Mouse (Mus musculus) MEL (cell line): ENCODE measurements at regions not wholly inside any gene's neighbourhood (a gene's known extent, or its start where the extent isn't known, plus 50 kb on each side); places are given as distances from the start of the nearest gene placed in this dataset.

Experiments
- DNase-seq: peaks from one replicate; pipeline ENCODE4 v3.0.0; 2011; ENCODE audit warnings: low read depth, low spot score
- H3K27ac ChIP-seq: 2 replicates; pipeline ENCODE4 v1.5.1; 2012; ENCODE audit warnings: low read depth, mild to moderate bottlenecking, control low read depth, low read length, moderate library complexity; ENCODE audit not compliant: control insufficient read depth
- H3K27me3 ChIP-seq, 2 experiments: fragments of 150-350 bp in 1 of 2; sonication (generic) in 1 of 2; 2 replicates each; pipeline ENCODE4 v1.6.1; 2012; ENCODE audit warnings: low read length in 2 of 2, mild to moderate bottlenecking in 2 of 2, improper control_type of control experiment in 1 of 2, moderate library complexity in 1 of 2; ENCODE audit not compliant: insufficient read depth in 2 of 2, control insufficient read depth in 1 of 2
- H3K36me3 ChIP-seq, 2 experiments: 2 replicates each; pipeline ENCODE4 v1.6.1; 2012 to 2014; ENCODE audit warnings: low read length in 2 of 2, improper control_type of control experiment in 1 of 2, inconsistent platforms in 1 of 2, mild to moderate bottlenecking in 1 of 2; ENCODE audit not compliant: insufficient read depth in 2 of 2, control insufficient read depth in 1 of 2
- H3K4me1 ChIP-seq, 2 experiments: fragments of 150-350 bp in 1 of 2; sonication (generic) in 1 of 2; 2 replicates each; pipeline ENCODE4 v1.6.1; 2012; ENCODE audit warnings: low read length in 2 of 2, improper control_type of control experiment in 1 of 2, mild to moderate bottlenecking in 1 of 2; ENCODE audit not compliant: insufficient read depth in 2 of 2, control insufficient read depth in 1 of 2
- H3K4me3 ChIP-seq, 2 experiments: fragments of 150-350 bp in 1 of 2; sonication (generic) in 1 of 2; 2 replicates each; pipeline ENCODE4 v1.5.1; 2012; ENCODE audit warnings: low read depth in 2 of 2, low read length in 2 of 2, mild to moderate bottlenecking in 2 of 2, moderate library complexity in 2 of 2, control low read depth in 1 of 2, improper control_type of control experiment in 1 of 2; ENCODE audit not compliant: control insufficient read depth in 1 of 2, insufficient read depth in 1 of 2
- H3K79me2 ChIP-seq: 2 replicates; pipeline ENCODE4 v1.6.1; 2012; ENCODE audit warnings: mild to moderate bottlenecking, low read length, moderate library complexity; ENCODE audit not compliant: control insufficient read depth, poor library complexity, insufficient read depth
- H3K9ac ChIP-seq: 2 replicates; pipeline ENCODE4 v1.6.1; 2012; ENCODE audit warnings: low read depth, mild to moderate bottlenecking, control low read depth, low read length, moderate library complexity; ENCODE audit not compliant: control insufficient read depth, poor library complexity, severe bottlenecking
- H3K9me3 ChIP-seq: fragments of 150-350 bp; sonication (generic); replicated peaks from 2 replicates; pipeline ENCODE4 v1.6.1; 2012; ENCODE audit warnings: mild to moderate bottlenecking, low read length, improper control_type of control experiment, moderate library complexity; ENCODE audit not compliant: insufficient read depth
- BHLHE40 ChIP-seq: IDR thresholded peaks from 2 replicates; pipeline ENCODE4 v1.6.1; 2012; ENCODE audit warnings: low read depth, mild to moderate bottlenecking, inconsistent platforms, low read length, improper control_type of control experiment, borderline replicate concordance
- CHD1 ChIP-seq: IDR thresholded peaks from 2 replicates; pipeline ENCODE4 v1.6.1; 2012; ENCODE audit warnings: low read depth, mild to moderate bottlenecking, inconsistent platforms, low read length, improper control_type of control experiment
- CHD2 ChIP-seq: IDR thresholded peaks from 2 replicates; pipeline ENCODE4 v1.6.1; 2011; ENCODE audit warnings: low read length, improper control_type of control experiment
- E2F4 ChIP-seq: IDR thresholded peaks from 2 replicates; pipeline ENCODE4 v1.6.1; 2011; ENCODE audit warnings: low read depth, low read length, improper control_type of control experiment, borderline replicate concordance
- HCFC1 ChIP-seq: IDR thresholded peaks from 2 replicates; pipeline ENCODE4 v1.6.1; 2012; ENCODE audit warnings: low read depth, mild to moderate bottlenecking, inconsistent platforms, low read length, improper control_type of control experiment, moderate library complexity
- JUND ChIP-seq: IDR thresholded peaks from 2 replicates; pipeline ENCODE4 v1.6.1; 2011; ENCODE audit warnings: low read depth, mild to moderate bottlenecking, improper control_type of control experiment, low read length
- KAT2A ChIP-seq: conservative IDR thresholded peaks from 2 replicates; pipeline ENCODE4 v1.6.1; 2012; ENCODE audit warnings: low read depth, low read length, improper control_type of control experiment, inconsistent platforms
- MAFK ChIP-seq: IDR thresholded peaks from 2 replicates; pipeline ENCODE4 v1.6.1; 2011; ENCODE audit warnings: low read depth, mild to moderate bottlenecking, low read length, improper control_type of control experiment, borderline replicate concordance
- MEF2A ChIP-seq: IDR thresholded peaks from 2 replicates; pipeline ENCODE4 v1.6.1; 2014; ENCODE audit warnings: low read depth, mild to moderate bottlenecking, inconsistent platforms, low read length, improper control_type of control experiment; ENCODE audit not compliant: poor library complexity, insufficient replicate concordance, severe bottlenecking; ENCODE audit errors: extremely low read depth
- MXI1 ChIP-seq: IDR thresholded peaks from 2 replicates; pipeline ENCODE4 v1.6.1; 2011; ENCODE audit warnings: mild to moderate bottlenecking, low read depth, low read length, improper control_type of control experiment
- NRF1 ChIP-seq: IDR thresholded peaks from 2 replicates; pipeline ENCODE4 v1.6.1; 2014; ENCODE audit warnings: low read depth, mild to moderate bottlenecking, inconsistent platforms, low read length, improper control_type of control experiment, moderate library complexity; ENCODE audit not compliant: poor library complexity, insufficient read depth, severe bottlenecking
- POLR2A ChIP-seq, 2 experiments: IDR thresholded peaks; 2 replicates each; pipeline ENCODE4 v1.6.1; 2011 to 2012; ENCODE audit warnings: low read length in 2 of 2, mild to moderate bottlenecking in 2 of 2, control low read depth in 1 of 2, improper control_type of control experiment in 1 of 2, low read depth in 1 of 2, moderate library complexity in 1 of 2; ENCODE audit not compliant: control insufficient read depth in 1 of 2, insufficient read depth in 1 of 2, poor library complexity in 1 of 2
- RCOR1 ChIP-seq: IDR thresholded peaks from 2 replicates; pipeline ENCODE4 v1.6.1; 2012; ENCODE audit warnings: low read depth, mild to moderate bottlenecking, inconsistent platforms, low read length, improper control_type of control experiment
- SIN3A ChIP-seq: IDR thresholded peaks from 2 replicates; pipeline ENCODE4 v1.6.1; 2012; ENCODE audit warnings: low read length, improper control_type of control experiment, inconsistent platforms
- TAL1 ChIP-seq: IDR thresholded peaks from 2 replicates; pipeline ENCODE4 v1.6.1; 2012; ENCODE audit warnings: mild to moderate bottlenecking, inconsistent platforms, low read length, moderate library complexity, mixed read lengths
- TBP ChIP-seq: IDR thresholded peaks from 2 replicates; pipeline ENCODE4 v1.8.0; 2011; ENCODE audit warnings: low read depth, low read length, improper control_type of control experiment
- TCF12 ChIP-seq: IDR thresholded peaks from 2 replicates; pipeline ENCODE4 v1.6.1; 2014; ENCODE audit warnings: low read depth, mild to moderate bottlenecking, inconsistent platforms, low read length, improper control_type of control experiment, moderate library complexity
- UBTF ChIP-seq: IDR thresholded peaks from 2 replicates; pipeline ENCODE4 v1.6.1; 2012; ENCODE audit warnings: low read depth, mild to moderate bottlenecking, inconsistent platforms, low read length, improper control_type of control experiment, moderate library complexity, borderline replicate concordance; ENCODE audit not compliant: insufficient read depth
- USF1 ChIP-seq: IDR thresholded peaks from 2 replicates; pipeline ENCODE4 v1.6.1; 2014; ENCODE audit warnings: low read depth, mild to moderate bottlenecking, inconsistent platforms, low read length, improper control_type of control experiment, moderate library complexity
- ZKSCAN1 ChIP-seq: IDR thresholded peaks from 2 replicates; pipeline ENCODE4 v1.6.1; 2012; ENCODE audit warnings: low read depth, mild to moderate bottlenecking, inconsistent platforms, low read length, improper control_type of control experiment, moderate library complexity
- ZMIZ1 ChIP-seq: IDR thresholded peaks from 2 replicates; pipeline ENCODE4 v1.6.1; 2012; ENCODE audit warnings: low read depth, mild to moderate bottlenecking, inconsistent platforms, low read length, improper control_type of control experiment, moderate library complexity

DNA sequence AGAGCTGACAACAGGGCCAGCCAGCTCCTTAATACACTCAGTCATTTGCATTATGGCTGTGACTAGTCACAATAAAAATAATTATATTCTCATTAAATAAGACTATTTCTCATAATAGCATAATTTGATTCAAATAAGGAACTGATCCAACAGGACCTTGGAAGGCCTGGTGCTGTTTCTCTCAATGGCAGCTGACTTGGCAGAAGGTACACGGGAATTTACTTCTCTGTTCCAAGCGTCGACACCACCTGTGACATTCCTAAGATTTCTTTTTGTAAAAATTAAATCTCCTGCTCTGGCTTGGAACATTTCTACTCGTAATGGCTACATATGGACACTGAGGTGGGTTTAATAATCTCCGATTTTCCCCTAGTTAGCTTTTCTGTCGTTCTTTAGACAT is 147.1 kb upstream of the Trhde start:
- no peaks in the 10 kb centered on the region for H3K79me2 ChIP-seq
- DNase-seq = no peak
- TF ChIP-seq MAFK (no peak), ZMIZ1 (no peak), MEF2A (no peak), E2F4 (no peak), ZKSCAN1 (no peak), KAT2A (no peak), MXI1 (no peak), CHD1 (no peak), JUND (no peak)
- H3K4me1 ChIP-seq = no peaks in the 10 kb centered on the region; a peak in 1 of 4 replicates
- no peaks in the 10 kb centered on the region for H3K27me3 ChIP-seq
- H3K27ac ChIP-seq = no peak overlapping the region
- no peak overlapping the region for H3K4me3 ChIP-seq
- H3K9me3 ChIP-seq = no peaks in the 10 kb centered on the region
- H3K9ac ChIP-seq = no peak overlapping the region
- no peaks in the 10 kb centered on the region for H3K36me3 ChIP-seq

DNA sequence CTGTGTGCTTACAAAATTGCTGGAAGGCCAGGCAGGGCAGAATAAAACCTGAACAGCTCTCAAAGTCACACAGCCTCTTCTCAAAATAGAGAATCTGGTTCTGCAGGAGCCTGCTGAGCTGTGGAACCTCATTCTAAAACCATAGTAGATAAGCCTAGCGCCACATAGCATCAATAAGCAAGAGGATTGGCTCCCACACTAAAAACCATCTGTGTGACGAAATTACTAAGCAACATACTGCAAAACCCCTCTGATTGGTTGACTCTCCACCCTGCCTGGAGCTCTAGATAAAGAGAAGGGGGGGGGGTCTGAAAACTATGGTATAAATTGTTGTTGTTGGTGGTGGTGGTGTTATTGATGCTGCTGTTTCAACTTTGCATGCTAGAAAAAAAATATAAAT is 122.6 kb upstream of the Trhde start:
- H3K9ac ChIP-seq = no peak overlapping the region
- no peaks in the 10 kb centered on the region for H3K79me2 ChIP-seq
- H3K4me3 ChIP-seq = no peak overlapping the region
- no peak for DNase-seq
- H3K36me3 ChIP-seq = no peaks in the 10 kb centered on the region
- H3K4me1 ChIP-seq = no peaks in the 10 kb centered on the region
- no peaks in the 10 kb centered on the region for H3K9me3 ChIP-seq
- no peak overlapping the region for H3K27ac ChIP-seq
- TF ChIP-seq TCF12 = no peak
- TF ChIP-seq BHLHE40 = no peak
- no peak for TF ChIP-seq ZKSCAN1
- TF ChIP-seq CHD1 = no peak
- no peak for TF ChIP-seq NRF1
- TF ChIP-seq USF1 = no peak
- no peak for TF ChIP-seq TAL1
- no peak for TF ChIP-seq TBP
- no peak for TF ChIP-seq UBTF
- TF ChIP-seq POLR2A (IDR thresholded peaks at IDR 0.05; ENCODE audit: control insufficient read depth in 1 of 2, insufficient read depth in 1 of 2, low read depth in 1 of 2, low read length in 2 of 2, poor library complexity in 1 of 2) = no peak
- no peak for TF ChIP-seq HCFC1
- no peak for TF ChIP-seq CHD2
- no peak for TF ChIP-seq RCOR1
- no peak for TF ChIP-seq SIN3A
- H3K27me3 ChIP-seq = no peaks in the 10 kb centered on the region
